Mouse (Mus musculus) forebrain, embryonic 12.5 days (tissue): ENCODE measurements at regions not wholly inside any gene's neighbourhood (a gene's known extent, or its start where the extent isn't known, plus 50 kb on each side); places are given as distances from the start of the nearest gene placed in this dataset.

Experiments
- ATAC-seq: fragments of 200-750 bp; cut with Nextera tagmentation; 2 replicates; pipeline ENCODE4 v1.8.0; 2017; ENCODE audit warnings: moderate TSS enrichment; ENCODE audit not compliant: low FRiP score
- H3K27ac ChIP-seq: fragments of 300-500 bp; sonication (generic); 2 replicates; pipeline ENCODE4 v1.5.1; 2016; ENCODE audit warnings: mild to moderate bottlenecking
- H3K27me3 ChIP-seq: fragments of 300-500 bp; sonication (generic); 2 replicates; pipeline ENCODE4 v1.6.1; 2016; ENCODE audit warnings: mild to moderate bottlenecking
- H3K36me3 ChIP-seq: fragments of 300-500 bp; sonication (generic); replicated peaks from 2 replicates; pipeline ENCODE4 v1.6.1; 2016; ENCODE audit warnings: mild to moderate bottlenecking
- H3K4me1 ChIP-seq: fragments of 300-500 bp; sonication (generic); 2 replicates; pipeline ENCODE4 v1.6.1; 2016
- H3K4me2 ChIP-seq: fragments of 300-500 bp; sonication (generic); 2 replicates; pipeline ENCODE4 v1.6.1; 2016; ENCODE audit warnings: mild to moderate bottlenecking, moderate library complexity
- H3K4me3 ChIP-seq: fragments of 300-500 bp; sonication (generic); replicated peaks from 2 replicates; pipeline ENCODE4 v1.5.1; 2016; ENCODE audit warnings: mild to moderate bottlenecking
- H3K9ac ChIP-seq: fragments of 300-500 bp; sonication (generic); 2 replicates; pipeline ENCODE4 v1.6.1; 2016; ENCODE audit warnings: mild to moderate bottlenecking
- H3K9me3 ChIP-seq: fragments of 300-500 bp; sonication (generic); 2 replicates; pipeline ENCODE4 v1.6.1; 2016
- WGBS: fragments of 180-500 bp; shearing (Covaris S2); methylation state at CpG from one replicate; pipeline ENCODE4 v1.1.7; 2016; 5-methylcytosine and 5-hydroxymethylcytosine counted together

- no peak for ATAC-seq
- 69% methylated on average over 4 of the region's 4 CpGs for WGBS
Observed at GRCm38 (mm10) chr19:18200105-18200782, 362.8 kb upstream of the Pcsk5 start.

GRCm38 (mm10) chr19:18189102-18189742 lies 351.8 kb upstream of the Pcsk5 start:
- H3K9ac ChIP-seq = no peak overlapping the region
- no peak overlapping the region for H3K4me2 ChIP-seq
- 38% methylated on average over 4 of the region's 4 CpGs for WGBS
- no peaks in the 10 kb centered on the region for H3K9me3 ChIP-seq
- no peak overlapping the region for H3K27ac ChIP-seq
- H3K36me3 ChIP-seq = no peaks in the 10 kb centered on the region
- H3K4me1 ChIP-seq = 0 out of 2 replicates have a peak, but pooled peaks cover 5% of the 10 kb centered on the region
- no peaks in the 10 kb centered on the region for H3K27me3 ChIP-seq
- ATAC-seq = no peak
- no peak overlapping the region for H3K4me3 ChIP-seq

More at GRCm38 (mm10) chr19:18200105-18200782, 362.8 kb upstream of the Pcsk5 start:
- H3K9me3 ChIP-seq = no peaks in the 10 kb centered on the region
- no peak overlapping the region for H3K4me3 ChIP-seq
- H3K4me1 ChIP-seq = no peaks in the 10 kb centered on the region
- H3K27me3 ChIP-seq = no peaks in the 10 kb centered on the region
- H3K4me2 ChIP-seq = no peak overlapping the region
- no peaks in the 10 kb centered on the region for H3K36me3 ChIP-seq
- H3K27ac ChIP-seq = no peak overlapping the region
- no peak overlapping the region for H3K9ac ChIP-seq

DNA sequence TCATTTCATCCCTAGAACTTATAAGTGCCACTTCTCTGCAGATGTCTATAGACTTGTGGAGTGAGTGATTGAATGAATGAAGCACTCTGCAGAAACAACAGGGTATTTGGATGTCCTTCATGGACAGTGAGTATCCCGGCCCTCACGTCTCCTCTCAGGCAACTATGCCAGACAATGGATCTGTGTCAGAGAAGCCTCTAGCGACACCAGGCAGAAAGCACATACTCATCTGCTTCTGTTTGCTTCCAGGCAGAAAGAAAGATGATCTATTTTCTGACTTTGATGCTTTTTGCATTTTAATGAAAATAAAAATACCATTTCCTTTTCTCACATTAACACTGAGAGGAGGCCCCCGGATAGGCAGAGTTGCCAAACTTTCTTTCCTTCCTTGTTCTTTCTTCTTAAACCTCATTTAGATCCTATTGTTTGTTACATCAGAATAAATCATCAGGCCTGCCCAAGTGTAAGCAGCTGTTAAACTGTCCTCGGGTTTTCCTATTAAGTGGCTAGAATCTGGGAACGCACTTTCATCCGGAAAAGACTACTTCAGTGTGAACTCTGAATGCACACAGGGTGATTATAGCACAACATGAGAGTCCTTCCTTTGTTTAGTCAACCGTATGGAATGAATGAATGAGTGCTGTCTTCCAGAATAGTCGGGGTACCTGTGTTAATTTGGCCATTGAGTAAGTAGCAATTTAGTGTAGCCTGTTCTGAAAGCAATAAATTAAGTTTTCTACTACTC lies 350.9 kb upstream of the Pcsk5 start:
- ATAC-seq = no peak; the same call in 1 of the 2 replicates
- no peak overlapping the region for H3K27ac ChIP-seq
- no peak overlapping the region for H3K4me3 ChIP-seq
- H3K4me2 ChIP-seq = no peak overlapping the region
- 0 out of 2 replicates have a peak, but pooled peaks cover 5% of the 10 kb centered on the region for H3K4me1 ChIP-seq
- H3K9me3 ChIP-seq = no peaks in the 10 kb centered on the region
- 33% methylated on average over 9 of the region's 9 CpGs for WGBS
- no peaks in the 10 kb centered on the region for H3K36me3 ChIP-seq
- H3K27me3 ChIP-seq = no peaks in the 10 kb centered on the region
- no peak overlapping the region for H3K9ac ChIP-seq

- Histone ChIP-seq H3K27me3 (no peaks in the 10 kb centered on the region), H3K9ac (no peak overlapping the region), H3K36me3 (no peaks in the 10 kb centered on the region), H3K4me3 (no peak overlapping the region), H3K27ac (no peak overlapping the region), H3K4me1 (0 out of 2 replicates have a peak, but pooled peaks cover 5% of the 10 kb centered on the region), H3K9me3 (no peaks in the 10 kb centered on the region), H3K4me2 (no peak overlapping the region)
- no peak for ATAC-seq
- WGBS = 93% methylated on average over 1 of the region's 1 CpGs
Observed at GRCm38 (mm10) chr19:18185767-18186554, 348.5 kb upstream of the Pcsk5 start.

DNA sequence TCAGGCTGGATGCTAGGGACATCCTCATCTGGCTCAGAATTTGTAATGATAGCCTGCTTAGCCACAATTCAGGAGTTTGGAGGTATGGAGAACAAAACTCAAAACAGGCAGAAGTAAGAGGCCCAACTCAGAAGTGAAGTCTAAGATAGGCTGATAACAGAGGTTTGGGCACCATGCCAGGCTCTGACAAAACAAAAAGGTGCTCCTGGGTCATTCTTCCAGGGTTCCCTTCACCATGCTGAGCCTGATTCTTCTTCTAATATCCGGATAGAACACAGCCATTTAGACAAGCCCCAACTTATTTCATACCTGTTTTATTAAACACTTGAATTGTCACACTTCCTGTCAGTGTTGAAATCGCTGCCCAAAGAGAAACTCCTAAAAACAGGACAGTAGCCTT lies 347.8 kb upstream of the Pcsk5 start:
- Histone ChIP-seq H3K4me2 (no peak overlapping the region), H3K9ac (no peak overlapping the region), H3K36me3 (no peaks in the 10 kb centered on the region), H3K27ac (no peak overlapping the region), H3K9me3 (no peaks in the 10 kb centered on the region), H3K4me3 (no peak overlapping the region), H3K4me1 (0 out of 2 replicates have a peak, but pooled peaks cover 5% of the 10 kb centered on the region), H3K27me3 (no peaks in the 10 kb centered on the region)
- no peak for ATAC-seq
- 88% methylated on average over 2 of the region's 2 CpGs for WGBS

DNA sequence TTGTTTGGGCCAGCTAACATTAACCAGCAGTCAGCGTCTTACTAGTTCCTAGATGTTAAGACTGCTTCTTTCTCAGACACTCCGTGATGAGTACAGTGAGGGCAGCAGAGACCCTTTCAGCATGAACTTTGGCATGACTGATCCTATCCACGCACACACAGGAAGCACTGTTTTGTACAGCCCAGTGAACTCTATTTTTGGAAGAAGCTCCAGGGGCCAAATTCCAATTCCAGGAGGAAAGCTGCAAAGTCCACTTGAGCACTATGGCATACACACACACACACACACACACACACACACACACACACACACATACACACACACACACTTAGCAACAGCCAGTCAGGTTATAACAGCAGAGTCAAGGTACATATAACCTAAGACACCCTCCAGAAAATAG lies 338.8 kb upstream of the Pcsk5 start:
- Histone ChIP-seq H3K27ac (no peak overlapping the region), H3K4me1 (no peaks in the 10 kb centered on the region), H3K4me3 (no peak overlapping the region), H3K4me2 (no peak overlapping the region), H3K36me3 (no peaks in the 10 kb centered on the region), H3K27me3 (no peaks in the 10 kb centered on the region), H3K9ac (no peak overlapping the region), H3K9me3 (no peaks in the 10 kb centered on the region)
- WGBS = 71% methylated on average over 3 of the region's 3 CpGs
- ATAC-seq = no peak

- Histone ChIP-seq H3K9me3 (no peaks in the 10 kb centered on the region), H3K4me3 (no peak overlapping the region), H3K27ac (no peak overlapping the region), H3K4me2 (no peak overlapping the region), H3K9ac (no peak overlapping the region), H3K27me3 (no peaks in the 10 kb centered on the region), H3K36me3 (no peaks in the 10 kb centered on the region), H3K4me1 (no peaks in the 10 kb centered on the region)
- 89% methylated on average over 3 of the region's 3 CpGs for WGBS
- no peak for ATAC-seq
Observed at GRCm38 (mm10) chr19:18146494-18146893, 309.1 kb upstream of the Pcsk5 start.

GRCm38 (mm10) chr19:18130936-18131335 lies 293.5 kb upstream of the Pcsk5 start:
- 99% methylated on average over 3 of the region's 3 CpGs for WGBS
- ATAC-seq = no peak
- Histone ChIP-seq H3K4me3 (no peak overlapping the region), H3K9me3 (no peaks in the 10 kb centered on the region), H3K27ac (no peak overlapping the region), H3K4me1 (no peaks in the 10 kb centered on the region), H3K36me3 (no peaks in the 10 kb centered on the region), H3K27me3 (no peaks in the 10 kb centered on the region), H3K4me2 (no peak overlapping the region), H3K9ac (no peak overlapping the region)

GRCm38 (mm10) chr19:18128786-18129185 lies 291.4 kb upstream of the Pcsk5 start:
- Histone ChIP-seq H3K9ac (no peak overlapping the region), H3K4me3 (no peak overlapping the region), H3K4me1 (no peaks in the 10 kb centered on the region), H3K9me3 (no peaks in the 10 kb centered on the region), H3K36me3 (no peaks in the 10 kb centered on the region), H3K27ac (no peak overlapping the region), H3K27me3 (no peaks in the 10 kb centered on the region), H3K4me2 (no peak overlapping the region)
- ATAC-seq = no peak
- WGBS = 89% methylated on average over 2 of the region's 2 CpGs

DNA sequence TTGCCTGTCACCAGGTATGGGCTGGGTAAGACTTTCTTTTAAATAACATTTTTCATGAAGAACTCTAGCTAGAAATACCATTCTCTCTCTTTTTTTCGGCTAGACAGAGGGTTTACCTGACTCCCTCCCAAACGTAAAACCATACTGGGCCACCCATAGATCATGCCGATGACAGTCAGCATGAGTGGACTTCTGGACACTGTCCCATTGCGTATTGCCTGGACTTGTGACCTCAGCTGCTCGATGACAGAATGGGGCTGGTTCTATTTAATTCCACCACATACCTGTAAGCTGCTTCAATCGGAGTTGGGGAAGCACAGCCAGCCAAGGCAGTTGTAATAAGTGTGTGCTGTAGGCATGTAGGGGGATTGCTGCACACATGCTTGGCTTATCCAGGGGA lies 268.8 kb upstream of the Pcsk5 start:
- H3K4me2 ChIP-seq = no peak overlapping the region
- H3K27ac ChIP-seq = no peak overlapping the region
- 86% methylated on average over 6 of the region's 6 CpGs for WGBS
- H3K36me3 ChIP-seq = no peaks in the 10 kb centered on the region
- no peak for ATAC-seq
- peaks cover 9% of the 10 kb centered on the region for H3K4me1 ChIP-seq
- no peaks in the 10 kb centered on the region for H3K27me3 ChIP-seq
- H3K4me3 ChIP-seq = no peak overlapping the region
- H3K9me3 ChIP-seq = no peaks in the 10 kb centered on the region
- H3K9ac ChIP-seq = no peak overlapping the region

DNA sequence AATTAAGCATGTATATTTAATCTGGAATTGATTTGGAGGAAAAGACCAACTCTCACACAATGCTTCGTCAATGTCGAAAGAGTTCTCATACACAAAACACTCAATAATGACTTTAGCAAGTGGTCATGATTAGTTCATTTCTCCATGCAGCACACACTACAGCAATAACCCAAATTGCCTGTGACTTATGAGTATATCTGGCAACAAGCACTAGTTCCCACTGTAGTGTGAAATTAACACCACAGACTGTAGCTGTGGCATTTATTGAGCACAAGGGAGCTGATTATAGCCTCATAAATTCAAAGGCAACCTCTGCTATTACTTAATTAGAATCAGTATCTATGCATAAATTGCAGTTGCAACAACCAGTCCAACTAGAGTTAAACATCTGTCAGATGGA lies 267.2 kb upstream of the Pcsk5 start:
- Histone ChIP-seq H3K4me3 (no peak overlapping the region), H3K4me1 (peaks cover 9% of the 10 kb centered on the region), H3K27ac (no peak overlapping the region), H3K36me3 (no peaks in the 10 kb centered on the region), H3K9ac (no peak overlapping the region), H3K9me3 (no peaks in the 10 kb centered on the region), H3K27me3 (no peaks in the 10 kb centered on the region), H3K4me2 (no peak overlapping the region)
- ATAC-seq = no peak
- 83% methylated on average over 2 of the region's 2 CpGs for whole genome bisulfite sequencing
